Mouse (Mus musculus): ENCODE results near the gene Insig2.

Gene Insig2

GRCm38 (mm10) chr1:121332485-121332884, at the start of gene Insig2:
Gene Insig2, minus strand, starts transcription at chr1:121332589.
- DNase-seq: no peak

GRCm38 (mm10) chr1:121381562-121381961, 49.2 kb upstream of the Insig2 start:
- DNase-seq: no peak

GRCm38 (mm10) chr1:121380033-121380432, 47.6 kb upstream of the Insig2 start:
- no peak for DNase-seq

GRCm38 (mm10) chr1:121377901-121378300, 45.5 kb upstream of the Insig2 start:
- no peak for DNase-seq

GRCm38 (mm10) chr1:121377410-121377809, 45.0 kb upstream of the Insig2 start:
- DNase-seq: no peak

- no peak for DNase-seq
These were observed 41.2 kb upstream of the Insig2 start for GRCm38 (mm10) chr1:121373631-121374030.

- no peak for DNase-seq
These were observed 40.3 kb upstream of the Insig2 start for GRCm38 (mm10) chr1:121372656-121373055.

- DNase-seq: no peak
These were observed 39.1 kb upstream of the Insig2 start for GRCm38 (mm10) chr1:121371449-121371848.

GRCm38 (mm10) chr1:121367257-121367656, 34.9 kb upstream of the Insig2 start:
- DNase-seq: no peak

GRCm38 (mm10) chr1:121360561-121360960, 28.2 kb upstream of the Insig2 start:
- DNase-seq: no peak

- DNase-seq: no peak
These were observed 27.3 kb upstream of the Insig2 start for GRCm38 (mm10) chr1:121359680-121360079.

- no peak for DNase-seq
These were observed 21.4 kb upstream of the Insig2 start for GRCm38 (mm10) chr1:121353779-121354178.

GRCm38 (mm10) chr1:121351037-121351436, 18.6 kb upstream of the Insig2 start:
- no peak for DNase-seq

GRCm38 (mm10) chr1:121350616-121351015, 18.2 kb upstream of the Insig2 start:
- DNase-seq: no peak

GRCm38 (mm10) chr1:121348875-121349847, 16.8 kb upstream of the Insig2 start:
- DNase-seq: no peak

- DNase-seq: no peak
These were observed 11.6 kb upstream of the Insig2 start for GRCm38 (mm10) chr1:121343966-121344365.

- no peak for DNase-seq
These were observed 3.4 kb upstream of the Insig2 start for GRCm38 (mm10) chr1:121335789-121336188.

GRCm38 (mm10) chr1:121333986-121334703, 1.8 kb upstream of the Insig2 start:
- DNase-seq: no peak

- no peak for DNase-seq
These were observed 1.8 kb downstream of the Insig2 start for GRCm38 (mm10) chr1:121330621-121331020.

- peak; percentile 28 for DNase-seq
These were observed 3.0 kb downstream of the Insig2 start for GRCm38 (mm10) chr1:121329391-121329790.

GRCm38 (mm10) chr1:121328193-121328555, 4.2 kb downstream of the Insig2 start:
- no peak for DNase-seq

- DNase-seq: peak; percentile 93
These were observed 4.8 kb downstream of the Insig2 start for GRCm38 (mm10) chr1:121327344-121328192.
